Mouse (Mus musculus) large intestine, adult 2 months (tissue): ENCODE measurements around the gene Rasa4. TPM values are rescaled to one million over a fixed set of nuclear protein-coding genes. Genes with fewer than 3 reads are reported as not detected.
"Not testable (repeated sequence)": the region's sequence is repeated elsewhere in the genome, so short reads cannot be mapped to it uniquely, and the experiment has no call there.

Experiments used
- DNase-seq: peaks from one replicate; pipeline ENCODE4 v3.0.0-alpha.2; 2012; ENCODE audit warnings: low read depth, low spot score
- WGBS: fragments of 180-500 bp; shearing (Covaris S2); methylation state at CpG from one replicate; pipeline ENCODE4 v1.1.7; 2018; 5-methylcytosine and 5-hydroxymethylcytosine counted together
- polyA plus RNA-seq: library from polyadenylated mRNA; depleted of rRNA; stranded (reverse); fragments of >200 nt; gene quantifications from 2 replicates; pipeline ENCODE4 v1.2.3, GENCODE M21; 2012; rRNA removed

Gene Rasa4
- polyA plus RNA-seq, 1 experiment = 30.9 TPM

- DNase-seq = not testable (repeated sequence)
- 37% methylated on average over 5 of the region's 5 CpGs for WGBS
Measured at GRCm38 (mm10) chr5:136149134-136149576, 65.4 kb downstream of the Rasa4 start.

GRCm38 (mm10) chr5:136152365-136152764, 68.6 kb downstream of the Rasa4 start:
- DNase-seq = no peak
- WGBS = 55% methylated on average over 8 of the region's 8 CpGs

- 82% methylated on average over 5 of the region's 5 CpGs for WGBS
- DNase-seq = no peak
Measured at GRCm38 (mm10) chr5:136155399-136155798, 71.7 kb downstream of the Rasa4 start.

- DNase-seq = not testable (repeated sequence)
- WGBS = 83% methylated on average over 11 of the region's 12 CpGs
Measured at GRCm38 (mm10) chr5:136160084-136160483, 76.4 kb downstream of the Rasa4 start.

Other genes starting within 250 kb of the Rasa4 start
- gene Hspb1, start 196.0 kb upstream of the Rasa4 start, polyA plus RNA-seq = 119 and 133 TPM in 2 replicates
- 41.6 and 44.1 TPM in 2 replicates for gene Ywhag, start 149.3 kb upstream of the Rasa4 start, polyA plus RNA-seq
- 4.6 and 4.9 TPM in 2 replicates for gene Ssc4d, start 109.4 kb upstream of the Rasa4 start, polyA plus RNA-seq
- not detected in 2 replicates for gene Zp3, start 103.8 kb upstream of the Rasa4 start, polyA plus RNA-seq
- 10.1 and 13.6 TPM in 2 replicates for gene Dtx2, start 89.1 kb upstream of the Rasa4 start, polyA plus RNA-seq
- 4.0 and 10.9 TPM in 2 replicates for gene Upk3b, start 45.4 kb upstream of the Rasa4 start, polyA plus RNA-seq
- gene Upk3bl, start 29.4 kb upstream of the Rasa4 start, polyA plus RNA-seq = 1.3 and 1.6 TPM in 2 replicates
- gene Polr2j, start 32.7 kb downstream of the Rasa4 start, polyA plus RNA-seq = 106 and 116 TPM in 2 replicates
- gene Lrwd1, start 52.2 kb downstream of the Rasa4 start, polyA plus RNA-seq = 20.9 and 25.0 TPM in 2 replicates
- 19.7 and 21.5 TPM in 2 replicates for gene Alkbh4, start 52.2 kb downstream of the Rasa4 start, polyA plus RNA-seq
- 25.3 and 37.0 TPM in 2 replicates for gene Orai2, start 86.8 kb downstream of the Rasa4 start, polyA plus RNA-seq
- 10.4 and 12.0 TPM in 2 replicates for gene Prkrip1, start 115.0 kb downstream of the Rasa4 start, polyA plus RNA-seq
- gene Sh2b2, start 162.6 kb downstream of the Rasa4 start, polyA plus RNA-seq = 4.1 and 4.2 TPM in 2 replicates